Mouse (Mus musculus) stomach, postnatal 0 days (tissue): ENCODE results near the gene Slc30a2. TPM values are rescaled to one million over a fixed set of nuclear protein-coding genes. Genes with fewer than 3 reads are reported as not detected.

ENCODE experiments used
- ATAC-seq: fragments of 200-750 bp; cut with Nextera tagmentation; 2 replicates; pipeline ENCODE4 v1.8.0; 2017; ENCODE audit not compliant: low FRiP score, low TSS enrichment
- DNase-seq: peaks from one replicate; pipeline ENCODE4 v3.0.0-alpha.2; 2016; ENCODE audit warnings: low spot score
- H3K27ac ChIP-seq: fragments of 300-500 bp; sonication (generic); replicated peaks from 2 replicates; pipeline ENCODE4 v1.5.1; 2014; ENCODE audit warnings: mild to moderate bottlenecking, control low read depth
- H3K27me3 ChIP-seq: fragments of 300-500 bp; sonication (generic); 2 replicates; pipeline ENCODE4 v1.6.1; 2014; ENCODE audit warnings: low read length; ENCODE audit not compliant: control insufficient read depth, insufficient read depth
- H3K36me3 ChIP-seq: fragments of 300-500 bp; sonication (generic); 2 replicates; pipeline ENCODE4 v1.6.1; 2014; ENCODE audit warnings: low read length, mixed read lengths; ENCODE audit not compliant: control insufficient read depth, insufficient read depth
- H3K4me1 ChIP-seq: fragments of 300-500 bp; sonication (generic); replicated peaks from 2 replicates; pipeline ENCODE4 v1.6.1; 2014; ENCODE audit warnings: antibody characterized with exemption; ENCODE audit not compliant: control insufficient read depth, insufficient read depth
- H3K4me2 ChIP-seq: fragments of 300-500 bp; sonication (generic); replicated peaks from 2 replicates; pipeline ENCODE4 v1.6.1; 2014; ENCODE audit warnings: low read depth, mild to moderate bottlenecking, control low read depth, moderate library complexity
- H3K4me3 ChIP-seq: fragments of 300-500 bp; sonication (generic); 2 replicates; pipeline ENCODE4 v1.5.1; 2014; ENCODE audit warnings: low read depth, low read length, control low read depth
- H3K9ac ChIP-seq: fragments of 300-500 bp; sonication (generic); 2 replicates; pipeline ENCODE4 v1.6.1; 2014; ENCODE audit warnings: mild to moderate bottlenecking, low read length, control low read depth, mixed read lengths
- H3K9me3 ChIP-seq: fragments of 300-500 bp; sonication (generic); 2 replicates; pipeline ENCODE4 v1.6.1; 2016; ENCODE audit warnings: low read length; ENCODE audit not compliant: control insufficient read depth
- CTCF ChIP-seq: IDR thresholded peaks from 2 replicates; pipeline ENCODE4 v1.5.1; 2016; ENCODE audit warnings: antibody characterized with exemption, low read depth, mild to moderate bottlenecking, moderate library complexity
- EP300 ChIP-seq: optimal IDR thresholded peaks from 2 replicates; pipeline ENCODE3; 2016; ENCODE audit warnings: antibody characterized with exemption
- WGBS: fragments of 180-500 bp; shearing (Covaris S2); extraction: QIAGEN DNeasy Blood & Tissue Kit; methylation state at CpG from one replicate; pipeline ENCODE4 v1.1.7; 2014; 5-methylcytosine and 5-hydroxymethylcytosine counted together
- polyA plus RNA-seq: library from polyadenylated mRNA; unstranded; fragments of >200 nt; fragmentation: Nextera tagmentation; extraction: Ambion mirVana; gene quantifications from 2 replicates; pipeline ENCODE4 v1.2.1, GENCODE M21; 2015

Gene Slc30a2
- polyA plus RNA-seq, 1 experiment from 2014 or later, result 0.07 TPM

DNA sequence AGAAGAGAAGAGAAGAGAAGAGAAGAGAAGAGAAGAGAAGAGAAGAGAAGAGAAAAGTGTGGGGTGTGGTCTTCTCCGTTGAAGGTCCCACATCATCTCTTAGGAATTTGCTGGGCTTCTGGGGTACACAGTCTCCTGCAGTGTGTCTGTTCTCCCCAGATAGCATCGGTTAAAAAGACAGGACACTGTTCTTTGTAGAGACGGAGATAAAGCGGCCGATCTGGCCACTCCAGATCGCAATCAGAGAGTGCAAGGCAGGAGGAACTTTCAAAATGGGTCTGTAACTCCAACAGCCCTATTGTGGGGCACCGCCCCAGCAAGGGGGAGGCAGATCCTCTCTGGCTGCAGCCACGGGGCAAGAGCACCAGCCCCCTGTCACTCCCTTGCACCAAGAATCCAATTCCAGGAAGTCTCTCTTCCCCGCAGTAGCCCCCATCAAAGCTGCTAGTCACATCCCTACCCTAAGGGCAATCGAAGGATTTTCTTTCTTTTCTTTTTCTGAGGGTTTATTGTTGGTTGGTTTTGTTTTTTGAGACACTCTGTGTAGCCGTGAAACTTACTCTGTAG is 685 bp upstream of the Slc30a2 start:
- no peak for TF ChIP-seq CTCF
- Histone ChIP-seq H3K27ac (no peak overlapping the region), H3K9me3 (no peaks in the 10 kb centered on the region), H3K4me2 (no peak overlapping the region), H3K36me3 (no peaks in the 10 kb centered on the region), H3K9ac (no peak overlapping the region), H3K4me3 (no peak overlapping the region), H3K27me3 (no peaks in the 10 kb centered on the region), H3K4me1 (no peaks in the 10 kb centered on the region)
- no peak for DNase-seq
- 29% methylated on average over 11 of the region's 11 CpGs for WGBS
- no peak for ATAC-seq

DNA sequence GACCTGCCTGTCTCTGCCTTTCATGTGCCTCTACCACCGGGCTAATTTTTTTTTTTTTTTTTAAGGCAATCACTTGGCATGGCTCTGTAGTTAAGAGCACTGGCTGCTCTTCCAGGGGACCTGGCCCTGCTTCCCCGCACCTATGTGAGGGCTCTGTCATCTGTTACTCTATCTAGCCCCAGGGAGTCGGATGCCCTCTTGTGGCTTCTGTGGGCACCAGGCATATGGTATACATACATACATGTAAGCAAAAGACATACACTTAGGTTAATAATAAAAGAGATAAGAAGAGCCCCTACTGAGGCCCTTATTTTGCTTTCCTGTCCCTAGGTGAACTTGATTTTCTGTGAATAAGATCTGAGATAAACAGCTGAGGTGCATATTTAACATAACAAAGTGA is 1.6 kb downstream of the Slc30a2 start:
- WGBS, result 57% methylated on average over 3 of the region's 3 CpGs
- Histone ChIP-seq H3K27me3 (no peaks in the 10 kb centered on the region), H3K4me1 (no peaks in the 10 kb centered on the region), H3K27ac (no peak overlapping the region), H3K4me3 (no peak overlapping the region), H3K9ac (no peak overlapping the region), H3K4me2 (no peak overlapping the region), H3K9me3 (no peaks in the 10 kb centered on the region), H3K36me3 (no peaks in the 10 kb centered on the region)
- DNase-seq (no peak), ATAC-seq (no peak)
- no peak for TF ChIP-seq EP300
- peak; percentile 35 for TF ChIP-seq CTCF

DNA sequence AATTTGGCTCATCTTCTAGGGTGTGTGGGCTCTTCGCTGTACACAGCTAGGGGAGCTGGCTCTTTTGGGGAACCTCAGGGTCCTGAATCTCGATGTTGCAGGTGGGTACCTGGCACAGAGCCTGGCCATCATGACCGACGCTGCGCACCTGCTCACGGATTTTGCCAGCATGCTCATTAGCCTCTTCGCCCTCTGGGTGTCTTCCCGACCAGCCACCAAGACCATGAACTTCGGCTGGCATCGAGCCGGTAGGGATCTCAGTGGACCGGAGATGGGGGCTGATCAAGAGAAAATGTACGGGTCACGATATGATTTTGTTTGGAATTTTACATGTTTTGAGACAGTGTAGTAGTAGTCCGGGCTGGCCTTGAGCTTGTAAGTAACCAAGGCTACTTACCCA is 2.8 kb downstream of the Slc30a2 start:
- Histone ChIP-seq H3K36me3 (no peaks in the 10 kb centered on the region), H3K9me3 (no peaks in the 10 kb centered on the region), H3K27ac (no peak overlapping the region), H3K4me3 (no peak overlapping the region), H3K27me3 (no peaks in the 10 kb centered on the region), H3K4me2 (no peak overlapping the region), H3K9ac (no peak overlapping the region), H3K4me1 (no peaks in the 10 kb centered on the region)
- DNase-seq (no peak), ATAC-seq (no peak)
- TF ChIP-seq CTCF, result no peak
- no peak for TF ChIP-seq EP300
- WGBS, result 94% methylated on average over 15 of the region's 15 CpGs

DNA sequence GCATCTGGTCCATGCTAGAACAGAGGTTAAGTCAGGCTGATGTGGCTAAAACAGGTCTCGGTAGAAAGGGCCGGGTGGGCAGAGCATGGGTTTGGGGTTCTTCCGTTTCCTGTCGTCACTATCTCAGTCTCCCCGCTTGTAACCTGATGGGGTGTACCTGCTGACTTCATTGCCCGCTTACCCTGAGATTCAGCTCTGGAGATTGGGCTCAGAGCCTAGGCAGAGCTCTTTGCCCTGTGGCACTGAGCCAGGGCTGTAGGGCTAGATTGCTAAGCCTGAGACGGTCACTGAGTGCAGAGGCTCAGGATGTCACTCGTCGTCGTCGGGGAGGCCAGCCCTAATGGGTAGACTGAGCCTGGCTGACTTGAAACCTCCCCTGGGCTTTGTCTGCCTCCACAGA is 5.1 kb downstream of the Slc30a2 start:
- WGBS, result 66% methylated on average over 11 of the region's 11 CpGs
- Histone ChIP-seq H3K9ac (no peak overlapping the region), H3K9me3 (no peaks in the 10 kb centered on the region), H3K4me2 (no peak overlapping the region), H3K36me3 (no peaks in the 10 kb centered on the region), H3K4me3 (no peak overlapping the region), H3K27me3 (no peaks in the 10 kb centered on the region), H3K27ac (no peak overlapping the region), H3K4me1 (no peaks in the 10 kb centered on the region)
- DNase-seq (no peak), ATAC-seq (no peak)
- TF ChIP-seq EP300, result no peak
- no peak for TF ChIP-seq CTCF

DNA sequence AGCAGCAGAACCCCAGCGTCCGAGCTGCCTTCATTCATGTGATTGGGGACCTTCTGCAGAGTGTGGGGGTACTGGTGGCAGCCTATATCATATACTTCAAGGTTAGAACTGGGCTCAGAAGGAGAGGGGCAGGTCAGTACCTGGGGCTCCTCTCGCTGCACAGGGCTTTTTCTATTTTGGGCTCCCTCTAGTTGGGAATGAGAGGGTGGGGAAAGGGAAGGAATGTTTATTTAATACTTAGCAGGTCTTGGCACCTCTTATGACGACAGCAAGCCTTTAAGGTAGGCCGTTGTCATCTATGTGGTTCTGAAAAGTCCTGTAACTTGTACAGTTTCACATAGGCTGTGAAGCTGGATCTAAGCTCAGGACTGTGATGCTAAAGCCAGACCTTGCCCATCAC is 5.6 kb downstream of the Slc30a2 start:
- H3K4me1 ChIP-seq, result no peaks in the 10 kb centered on the region
- WGBS, result 61% methylated on average over 5 of the region's 5 CpGs
- H3K4me3 ChIP-seq, result no peak overlapping the region
- H3K27ac ChIP-seq, result no peak overlapping the region
- ATAC-seq, result no peak
- no peaks in the 10 kb centered on the region for H3K9me3 ChIP-seq
- H3K4me2 ChIP-seq, result no peak overlapping the region
- TF ChIP-seq CTCF (no peak), EP300 (no peak)
- H3K9ac ChIP-seq, result no peak overlapping the region
- no peaks in the 10 kb centered on the region for H3K27me3 ChIP-seq
- no peak for DNase-seq
- no peaks in the 10 kb centered on the region for H3K36me3 ChIP-seq

DNA sequence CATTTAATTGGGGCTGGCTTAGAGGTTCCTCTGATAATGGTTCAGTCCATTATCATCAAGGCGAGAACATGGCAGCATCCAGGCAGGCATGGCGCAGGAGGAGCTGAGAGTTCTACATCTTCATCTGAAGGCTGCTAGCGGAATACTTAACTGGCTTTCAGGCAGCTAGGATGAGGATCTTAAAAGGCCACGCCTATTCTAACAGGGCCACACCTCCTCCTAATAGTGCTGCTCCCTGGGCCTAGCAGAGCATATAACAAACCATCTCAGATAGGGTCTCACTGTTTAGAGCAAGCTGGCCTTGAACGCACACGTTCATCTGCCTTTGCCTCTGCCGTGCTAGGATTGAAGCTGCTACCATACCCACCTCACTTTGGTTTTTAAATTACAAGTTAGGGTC is 6.8 kb downstream of the Slc30a2 start:
- no peak overlapping the region for H3K27ac ChIP-seq
- 84% methylated on average over 7 of the region's 7 CpGs for WGBS

More for the DNA sequence above, 6.8 kb downstream of the Slc30a2 start:
- Histone ChIP-seq H3K9me3 (no peaks in the 10 kb centered on the region), H3K9ac (no peak overlapping the region), H3K4me3 (no peak overlapping the region), H3K27me3 (no peaks in the 10 kb centered on the region), H3K4me2 (no peak overlapping the region), H3K36me3 (no peaks in the 10 kb centered on the region), H3K4me1 (no peaks in the 10 kb centered on the region; the same call in 1 of the 2 replicates)
- DNase-seq, result no peak
- no peak for ATAC-seq
- no peak for TF ChIP-seq CTCF
- no peak for TF ChIP-seq EP300
